Mouse (Mus musculus): Measurements from ENCODE around the gene Mcm9. TPM values are rescaled to one million over a fixed set of nuclear protein-coding genes. Genes with fewer than 3 reads are reported as not detected.

The Mcm9 gene
- polyA plus RNA-seq, 1 experiment from 2014 or later: 11.7 TPM

DNA sequence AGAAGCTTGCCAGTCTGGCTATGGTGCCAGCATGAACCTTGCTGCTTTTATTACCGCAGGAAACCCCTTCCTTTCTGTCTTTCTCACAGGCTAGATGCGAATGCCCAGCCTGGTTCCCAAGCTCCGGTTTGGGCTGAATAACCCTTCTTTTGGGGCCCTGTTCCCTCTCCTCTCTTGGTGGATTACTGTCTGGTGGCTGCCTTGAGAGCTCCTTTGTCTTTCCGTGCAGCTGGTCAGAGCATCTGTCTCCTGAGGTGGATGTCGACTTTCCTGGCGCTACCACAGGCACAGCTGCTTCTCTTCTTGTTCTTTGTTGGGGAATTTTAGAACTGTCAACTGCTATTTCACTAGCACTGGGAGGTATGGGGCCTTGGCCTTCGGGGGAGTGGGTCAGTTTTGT lies 92.6 kb downstream of the Mcm9 start:
- Histone ChIP-seq H3K4me3 (no peak overlapping the region), H3K27me3 (ENCODE audit: poor library complexity, severe bottlenecking) (no peaks in the 10 kb centered on the region), H3K27ac (no peak overlapping the region), H3K9me3 (no peaks in the 10 kb centered on the region), H3K4me1 (no peaks in the 10 kb centered on the region), H3K36me3 (replicated peaks) (peaks cover 48% of the 10 kb centered on the region)
- 83% methylated on average over 7 of the region's 7 CpGs for WGBS
- DNase-seq (ENCODE audit: extremely low spot score, low spot score): no peak

DNA sequence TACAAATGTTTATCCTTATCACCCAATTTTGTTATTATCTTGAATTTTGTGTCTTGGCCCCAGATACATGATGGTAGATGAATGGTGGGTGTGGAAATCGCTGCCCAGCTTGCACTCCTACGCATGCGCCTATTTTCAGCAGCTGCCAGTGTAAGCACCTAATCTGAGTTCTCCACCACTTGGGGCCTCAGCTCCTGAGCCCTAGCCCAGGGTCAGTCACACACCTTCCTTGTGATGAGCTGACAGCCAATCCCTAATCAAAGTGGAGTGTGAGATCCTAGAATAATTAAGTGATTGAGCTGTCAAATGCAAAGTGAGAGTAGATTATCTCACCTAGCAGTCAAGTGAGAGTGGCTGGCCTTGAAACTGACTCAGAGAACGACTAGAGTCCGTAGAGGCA lies 97.9 kb downstream of the Mcm9 start:
- H3K27me3 ChIP-seq (ENCODE audit: poor library complexity, severe bottlenecking): no peaks in the 10 kb centered on the region
- H3K9me3 ChIP-seq: no peaks in the 10 kb centered on the region
- DNase-seq (ENCODE audit: extremely low spot score, low spot score): no peak
- peaks cover 15% of the 10 kb centered on the region for H3K36me3 ChIP-seq (replicated peaks)
- no peak overlapping the region for H3K4me3 ChIP-seq
- WGBS: 89% methylated on average over 5 of the region's 5 CpGs
- H3K27ac ChIP-seq: no peak overlapping the region
- no peaks in the 10 kb centered on the region for H3K4me1 ChIP-seq

DNA sequence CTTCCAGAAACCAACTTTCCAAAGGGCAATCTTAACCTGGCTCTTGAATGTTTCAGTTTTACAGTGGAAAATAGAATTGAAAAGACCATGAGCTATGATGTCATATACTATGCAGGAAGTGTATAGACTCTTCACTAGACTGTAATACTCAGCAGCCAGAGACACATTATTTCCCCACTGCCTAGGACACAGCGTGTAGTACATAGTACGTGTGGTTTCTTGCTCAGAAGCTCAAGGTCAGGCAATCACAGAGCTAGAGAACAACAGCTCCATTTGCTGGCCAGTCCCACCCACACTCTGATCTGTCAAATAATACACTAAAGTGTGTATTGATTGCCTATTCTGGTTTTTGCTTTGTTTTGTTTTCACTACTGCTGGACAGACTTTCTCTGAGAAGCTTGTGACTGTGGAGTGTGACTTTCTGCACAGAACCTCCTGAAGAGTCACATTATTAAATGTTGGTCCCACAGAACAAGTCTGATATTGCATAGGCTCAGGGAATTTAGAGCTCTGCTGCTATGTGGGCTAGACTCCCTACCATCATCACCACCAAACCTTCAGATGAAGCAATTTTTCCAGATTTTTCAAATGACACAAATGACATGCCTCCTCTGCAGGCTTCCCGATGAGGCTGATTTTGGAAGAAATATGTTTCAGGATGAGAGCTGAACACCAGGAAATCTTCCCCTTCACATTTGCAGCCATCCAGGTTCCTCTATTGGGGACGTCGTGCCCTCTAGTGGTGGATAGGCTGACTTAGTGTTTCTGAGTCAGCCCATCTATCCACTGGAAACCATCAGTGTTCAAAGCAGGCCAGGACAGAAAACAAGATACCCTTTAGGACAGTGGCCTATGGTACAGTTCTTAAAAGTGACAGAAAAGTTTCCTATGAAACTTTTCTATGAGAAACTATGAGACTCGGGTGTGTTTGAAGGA lies 102.1 kb downstream of the Mcm9 start:
- no peaks in the 10 kb centered on the region for H3K36me3 ChIP-seq (replicated peaks)
- whole genome bisulfite sequencing: 41% methylated on average over 6 of the region's 6 CpGs
- no peak overlapping the region for H3K4me3 ChIP-seq
- H3K27ac ChIP-seq: no peak overlapping the region
- peak; percentile 35 for DNase-seq (ENCODE audit: extremely low spot score, low spot score)
- H3K27me3 ChIP-seq (ENCODE audit: poor library complexity, severe bottlenecking): no peaks in the 10 kb centered on the region
- H3K9me3 ChIP-seq: no peaks in the 10 kb centered on the region
- no peaks in the 10 kb centered on the region for H3K4me1 ChIP-seq

DNA sequence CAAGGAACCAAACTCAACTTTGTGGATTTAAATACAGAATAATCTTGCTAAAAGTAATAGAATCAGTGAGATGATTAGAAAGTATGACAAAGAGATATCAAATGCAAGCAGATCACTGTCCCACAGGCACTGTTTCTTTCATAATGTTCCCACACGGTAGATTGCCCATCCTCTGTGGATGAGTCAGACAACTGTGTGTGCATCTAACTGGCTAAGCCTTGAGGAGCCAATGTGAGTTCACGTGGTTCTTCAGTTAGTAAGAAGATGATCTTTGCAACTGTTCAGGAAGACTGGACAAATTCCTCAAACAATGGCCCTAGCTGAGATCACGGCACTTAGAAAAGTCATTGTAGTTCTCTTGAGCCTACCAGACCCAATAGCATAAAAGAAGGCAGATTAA lies 102.9 kb downstream of the Mcm9 start:
- Histone ChIP-seq H3K9me3 (no peaks in the 10 kb centered on the region), H3K4me3 (no peak overlapping the region), H3K27me3 (ENCODE audit: poor library complexity, severe bottlenecking) (no peaks in the 10 kb centered on the region), H3K4me1 (no peaks in the 10 kb centered on the region), H3K36me3 (replicated peaks) (no peaks in the 10 kb centered on the region), H3K27ac (no peak overlapping the region)
- WGBS: 92% methylated on average over 3 of the region's 3 CpGs
- no peak for DNase-seq (ENCODE audit: extremely low spot score, low spot score)

DNA sequence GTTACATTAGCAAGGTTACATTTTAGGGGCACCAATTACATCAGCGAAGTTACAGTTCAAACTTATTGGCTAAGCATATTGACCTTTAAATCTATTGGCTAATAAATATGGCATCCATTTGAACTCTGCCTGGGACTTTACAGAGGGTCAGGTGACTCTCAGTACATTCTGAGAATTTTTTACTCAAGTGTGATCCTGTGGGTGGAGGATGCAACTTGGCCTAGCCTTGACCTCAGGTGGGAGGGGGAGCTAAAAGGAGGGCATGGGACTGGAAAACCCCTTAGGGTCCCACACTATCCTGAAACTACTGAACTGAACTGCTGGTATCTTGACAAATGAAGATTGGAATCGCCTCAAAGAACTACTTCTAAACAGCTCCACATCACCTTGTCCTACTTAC lies 103.9 kb downstream of the Mcm9 start:
- DNase-seq (ENCODE audit: extremely low spot score, low spot score): no peak

DNA sequence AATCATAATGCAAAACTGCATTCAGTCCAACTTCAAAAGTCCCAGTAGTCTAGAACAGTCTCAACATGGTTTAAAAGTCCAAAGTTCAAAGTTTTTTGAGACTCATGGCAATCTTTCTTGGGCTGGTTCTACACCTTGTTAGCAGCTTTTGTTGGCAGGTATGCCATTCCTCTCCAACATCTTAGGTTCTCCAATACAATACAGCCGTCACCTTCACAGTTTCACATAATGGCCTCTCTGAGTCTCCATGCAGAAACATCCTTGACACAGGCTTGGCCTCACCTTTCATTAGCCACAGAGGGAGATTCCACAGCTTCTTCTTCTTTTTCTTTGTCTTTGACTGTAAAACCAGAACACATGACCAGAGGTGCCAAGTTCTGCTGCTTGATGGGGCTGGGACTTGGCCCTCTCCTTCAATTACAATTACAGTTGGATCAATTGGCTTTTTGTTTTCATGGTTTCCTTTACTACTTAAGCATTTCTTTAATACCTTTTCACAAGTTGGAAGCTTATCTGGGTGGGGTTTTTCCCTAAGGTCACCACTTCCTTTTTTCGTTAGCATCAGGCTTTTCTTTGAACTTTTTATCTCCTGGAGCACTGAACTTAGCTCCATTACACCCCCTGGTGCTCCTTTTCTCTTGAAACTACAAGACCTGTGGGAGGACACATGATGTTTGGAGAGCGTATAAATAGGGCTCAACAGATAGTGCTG lies 104.8 kb downstream of the Mcm9 start:
- WGBS: 74% methylated on average over 3 of the region's 3 CpGs
- peaks cover 10% of the 10 kb centered on the region for H3K27me3 ChIP-seq (ENCODE audit: poor library complexity, severe bottlenecking)

More for the DNA sequence above, 103.9 kb downstream of the Mcm9 start:
- Histone ChIP-seq H3K4me3 (no peak overlapping the region), H3K4me1 (no peaks in the 10 kb centered on the region), H3K9me3 (no peaks in the 10 kb centered on the region), H3K27me3 (ENCODE audit: poor library complexity, severe bottlenecking) (peaks cover 5% of the 10 kb centered on the region), H3K36me3 (replicated peaks) (no peaks in the 10 kb centered on the region), H3K27ac (no peak overlapping the region)
- 91% methylated on average over 2 of the region's 2 CpGs for WGBS

DNA sequence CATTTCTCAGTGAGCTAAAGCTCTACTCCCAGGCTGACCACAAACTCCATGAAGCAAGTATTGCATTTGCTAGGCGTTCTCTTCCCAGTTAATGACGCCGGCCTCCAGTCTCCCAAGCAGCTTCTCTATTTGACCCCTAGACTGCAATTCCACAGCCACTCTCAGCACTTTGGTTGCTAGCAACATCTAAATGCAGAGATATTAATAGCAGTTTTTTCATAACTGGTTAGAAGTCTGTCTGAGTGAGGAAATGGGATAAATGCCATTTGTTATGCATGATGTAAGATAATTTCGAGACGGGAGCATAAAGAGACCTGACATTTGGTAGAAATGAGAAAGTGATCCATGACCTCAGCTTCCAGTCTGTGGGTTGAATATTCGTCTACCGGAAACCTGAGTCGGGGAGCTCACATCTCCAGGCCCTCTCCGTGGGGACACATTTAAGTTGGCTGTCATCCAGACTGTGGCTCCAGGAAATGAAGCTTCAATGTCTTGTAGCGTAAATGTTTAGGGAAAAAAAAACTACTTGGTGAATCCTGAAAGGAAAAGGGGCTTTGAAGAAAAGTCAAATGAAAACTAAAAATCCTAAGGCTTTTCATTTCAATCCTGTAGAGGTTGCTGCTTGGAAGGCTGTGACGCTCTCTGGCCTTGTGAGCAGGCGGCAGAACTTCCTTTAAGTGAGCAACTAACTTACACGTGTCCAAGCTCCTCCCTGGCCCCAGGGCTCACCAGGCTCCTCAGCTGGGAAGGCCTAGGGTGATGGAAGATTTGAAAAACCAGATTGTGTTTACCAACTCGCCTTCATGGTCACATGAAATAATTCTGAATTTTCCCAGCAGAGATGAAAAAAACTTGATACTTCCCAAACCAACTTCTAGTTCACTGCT lies 110.9 kb downstream of the Mcm9 start:
- Histone ChIP-seq H3K4me1 (peaks cover 19% of the 10 kb centered on the region), H3K27ac (no peak overlapping the region), H3K36me3 (replicated peaks) (no peaks in the 10 kb centered on the region), H3K27me3 (ENCODE audit: poor library complexity, severe bottlenecking) (peaks cover 49% of the 10 kb centered on the region), H3K9me3 (no peaks in the 10 kb centered on the region), H3K4me3 (no peak overlapping the region)
- WGBS: 82% methylated on average over 14 of the region's 14 CpGs
- no peak for DNase-seq (ENCODE audit: extremely low spot score, low spot score)

More for the DNA sequence above, 104.8 kb downstream of the Mcm9 start:
- Histone ChIP-seq H3K27ac (no peak overlapping the region), H3K9me3 (no peaks in the 10 kb centered on the region), H3K4me3 (no peak overlapping the region), H3K4me1 (no peaks in the 10 kb centered on the region), H3K36me3 (replicated peaks) (no peaks in the 10 kb centered on the region)
- no peak for DNase-seq (ENCODE audit: extremely low spot score, low spot score)

DNA sequence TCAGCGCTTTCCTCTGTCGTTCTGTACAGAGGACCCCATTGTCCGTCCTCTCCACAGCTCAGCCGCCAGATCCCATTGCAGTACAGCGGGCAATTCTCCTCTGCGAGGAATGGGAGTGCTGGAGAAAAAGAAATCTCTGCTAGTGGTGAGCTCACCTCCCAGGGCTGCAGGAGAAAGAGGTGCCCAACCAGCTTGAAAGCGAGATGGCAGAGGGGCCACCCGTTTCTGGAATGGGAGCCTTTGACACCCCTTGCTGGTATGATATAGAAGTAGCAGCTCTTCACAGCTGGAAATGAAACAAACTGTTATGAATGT lies 111.7 kb downstream of the Mcm9 start:
- Histone ChIP-seq H3K4me1 (peaks cover 19% of the 10 kb centered on the region), H3K4me3 (no peak overlapping the region), H3K27ac (no peak overlapping the region), H3K9me3 (no peaks in the 10 kb centered on the region), H3K27me3 (ENCODE audit: poor library complexity, severe bottlenecking) (peaks cover 54% of the 10 kb centered on the region), H3K36me3 (replicated peaks) (no peaks in the 10 kb centered on the region)
- 31% methylated on average over 8 of the region's 8 CpGs for WGBS
- peak; percentile 22 for DNase-seq (ENCODE audit: extremely low spot score, low spot score)

DNA sequence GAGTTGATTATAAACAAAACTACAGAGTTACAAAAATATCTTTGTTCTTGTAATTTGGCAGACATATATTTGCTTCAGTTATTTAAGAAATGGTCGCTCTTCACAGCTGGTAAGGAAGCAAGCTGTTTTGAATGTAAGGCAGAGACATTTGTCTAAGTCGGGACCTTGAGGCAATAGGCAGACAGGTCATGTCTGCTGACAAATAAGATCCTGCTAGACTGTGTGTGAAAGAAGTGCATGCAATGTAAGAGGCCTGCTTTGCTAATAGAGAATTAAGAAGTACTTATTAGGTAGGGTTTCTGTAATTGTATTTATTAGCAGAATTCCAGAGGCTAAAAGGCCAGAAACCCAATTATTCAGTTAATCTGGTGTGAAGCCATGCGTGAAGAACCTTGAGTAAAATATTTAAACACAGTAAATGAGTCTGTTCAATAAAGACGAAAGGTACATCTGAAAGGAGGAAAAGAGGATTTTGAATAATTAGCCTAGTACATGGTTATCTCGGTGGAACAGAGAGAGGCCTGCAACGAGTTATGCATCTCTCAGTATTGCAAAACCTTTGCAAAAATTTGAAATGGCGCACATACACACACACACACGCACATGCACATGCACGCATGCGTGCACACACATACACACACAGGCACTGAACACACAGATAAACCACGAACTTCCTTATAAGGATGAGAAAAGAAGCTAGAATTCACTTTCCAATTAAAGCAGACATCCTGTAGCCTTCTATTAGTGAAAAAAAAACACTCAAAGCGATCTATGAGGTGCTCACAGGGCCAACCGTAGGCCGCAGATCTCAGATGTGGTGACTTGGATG lies 112.3 kb downstream of the Mcm9 start:
- H3K4me3 ChIP-seq: no peak overlapping the region
- H3K27me3 ChIP-seq (ENCODE audit: poor library complexity, severe bottlenecking): peaks cover 54% of the 10 kb centered on the region
- H3K36me3 ChIP-seq (replicated peaks): no peaks in the 10 kb centered on the region
- no peaks in the 10 kb centered on the region for H3K9me3 ChIP-seq
- DNase-seq (ENCODE audit: extremely low spot score, low spot score): no peak
- H3K27ac ChIP-seq: no peak overlapping the region
- peaks cover 19% of the 10 kb centered on the region for H3K4me1 ChIP-seq
- 58% methylated on average over 14 of the region's 14 CpGs for WGBS

DNA sequence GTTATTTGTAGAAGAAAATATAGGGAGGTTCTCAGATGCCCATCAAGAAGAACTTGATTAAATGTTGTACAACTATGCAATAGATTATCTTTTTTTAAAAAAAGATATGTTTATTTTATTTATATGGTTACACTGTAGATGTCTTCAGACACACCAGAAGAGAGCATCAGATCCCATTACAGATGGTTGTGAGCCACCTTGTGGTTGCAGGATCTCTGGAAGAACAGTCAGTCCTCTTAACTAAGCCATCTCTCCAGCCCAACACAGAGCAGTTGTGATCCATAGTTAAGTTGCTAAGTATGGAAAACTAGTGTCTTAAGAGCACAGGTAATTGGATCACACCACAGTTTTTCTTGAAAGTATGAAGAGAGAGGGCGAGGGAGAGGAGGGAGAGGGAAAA lies 117.7 kb downstream of the Mcm9 start:
- no peak overlapping the region for H3K27ac ChIP-seq
- H3K4me1 ChIP-seq: peaks cover 2% of the 10 kb centered on the region
- WGBS: 78% methylated on average over 1 of the region's 1 CpGs
- peaks cover 23% of the 10 kb centered on the region for H3K27me3 ChIP-seq (ENCODE audit: poor library complexity, severe bottlenecking)
- H3K4me3 ChIP-seq: no peak overlapping the region
- H3K9me3 ChIP-seq: no peaks in the 10 kb centered on the region
- H3K36me3 ChIP-seq (replicated peaks): no peaks in the 10 kb centered on the region
- no peak for DNase-seq (ENCODE audit: extremely low spot score, low spot score)

DNA sequence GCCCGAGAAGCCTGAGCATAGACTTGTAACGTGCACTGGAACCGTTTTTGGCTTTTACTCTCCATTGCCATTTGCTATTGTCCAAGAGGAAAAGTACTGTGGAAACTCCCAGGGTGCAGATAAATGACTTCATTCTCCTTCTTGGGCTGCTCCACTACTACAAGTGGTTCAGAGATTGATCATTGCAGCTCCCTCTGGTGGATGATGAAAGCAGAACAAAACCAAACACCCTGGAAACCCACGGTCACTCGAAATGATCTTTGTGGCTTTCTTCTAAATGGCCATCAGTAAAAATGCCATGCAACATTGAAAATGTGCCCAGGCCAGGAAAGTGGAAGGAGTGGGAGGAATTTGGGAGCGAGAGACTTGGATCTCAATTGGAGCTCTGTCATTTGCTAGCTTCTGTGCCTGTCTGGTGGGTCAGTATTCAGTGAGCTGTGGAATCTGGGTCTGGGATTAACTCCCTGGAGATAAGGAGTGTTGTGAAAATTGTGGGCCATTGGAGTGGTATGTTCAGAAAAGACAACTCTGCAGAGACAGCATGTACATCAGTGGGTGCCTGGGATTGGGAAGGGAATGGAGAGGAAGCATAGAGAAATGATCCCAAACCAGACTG lies 121.0 kb downstream of the Mcm9 start:
- peak; percentile 35 for DNase-seq (ENCODE audit: extremely low spot score, low spot score)
- H3K4me3 ChIP-seq: no peak overlapping the region
- WGBS: 44% methylated on average over 6 of the region's 6 CpGs
- H3K36me3 ChIP-seq (replicated peaks): no peaks in the 10 kb centered on the region
- H3K27me3 ChIP-seq (ENCODE audit: poor library complexity, severe bottlenecking): peaks cover 5% of the 10 kb centered on the region; the same call in 1 of the 2 replicates
- 0 out of 2 replicates have a peak, but pooled peaks cover 3% of the 10 kb centered on the region for H3K4me1 ChIP-seq
- H3K9me3 ChIP-seq: no peaks in the 10 kb centered on the region
- H3K27ac ChIP-seq: no peak overlapping the region

DNA sequence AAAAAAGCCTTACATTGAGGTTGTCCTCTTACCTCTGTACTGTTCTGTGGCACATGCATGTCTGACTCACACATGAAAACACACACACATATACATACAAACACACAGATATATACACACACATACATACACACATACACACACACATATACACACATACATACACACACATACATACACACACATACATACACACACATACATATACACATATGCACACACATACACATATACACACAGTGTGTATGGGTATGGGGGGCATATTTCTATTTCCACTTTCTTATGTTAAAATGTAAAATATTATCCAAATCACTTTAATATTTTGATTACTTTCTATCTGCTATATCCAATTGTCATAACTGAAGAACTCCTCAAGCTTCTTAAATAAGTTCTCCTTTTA lies 121.6 kb downstream of the Mcm9 start:
- H3K9me3 ChIP-seq: no peaks in the 10 kb centered on the region
- no peaks in the 10 kb centered on the region for H3K27me3 ChIP-seq (ENCODE audit: poor library complexity, severe bottlenecking)
- peaks cover 5% of the 10 kb centered on the region for H3K4me1 ChIP-seq
- no peak overlapping the region for H3K4me3 ChIP-seq
- no peaks in the 10 kb centered on the region for H3K36me3 ChIP-seq (replicated peaks)
- no peak for DNase-seq (ENCODE audit: extremely low spot score, low spot score)
- no peak overlapping the region for H3K27ac ChIP-seq

All from forebrain, embryonic 10.5 days (tissue).